Mouse (Mus musculus) hindbrain, embryonic 14.5 days (tissue): ENCODE results near the gene Ogfod3. TPM values are rescaled to one million over a fixed set of nuclear protein-coding genes. Genes with fewer than 3 reads are reported as not detected.

Experiments used
- ATAC-seq: fragments of 200-750 bp; cut with Nextera tagmentation; 2 replicates; pipeline ENCODE4 v1.8.0; 2017; ENCODE audit warnings: moderate number of reproducible peaks, mild to moderate bottlenecking, moderate TSS enrichment, moderate library complexity; ENCODE audit not compliant: low FRiP score
- DNase-seq: peaks from one replicate; pipeline ENCODE4 v3.0.0-alpha.2; 2015; ENCODE audit warnings: low spot score
- H3K27ac ChIP-seq: fragments of 300-500 bp; sonication (generic); 2 replicates; pipeline ENCODE4 v1.5.1; 2014; ENCODE audit warnings: mild to moderate bottlenecking, moderate library complexity
- H3K27me3 ChIP-seq: fragments of 300-500 bp; sonication (generic); 2 replicates; pipeline ENCODE4 v1.6.1; 2014; ENCODE audit warnings: mild to moderate bottlenecking, low read length, mixed read lengths; ENCODE audit not compliant: control insufficient read depth, insufficient read depth
- H3K36me3 ChIP-seq: fragments of 300-500 bp; sonication (generic); replicated peaks from 2 replicates; pipeline ENCODE4 v1.6.1; 2014; ENCODE audit not compliant: control insufficient read depth, insufficient read depth
- H3K4me1 ChIP-seq: fragments of 300-500 bp; sonication (generic); replicated peaks from 2 replicates; pipeline ENCODE4 v1.6.1; 2014; ENCODE audit warnings: antibody characterized with exemption, low read length, mixed read lengths; ENCODE audit not compliant: control insufficient read depth, insufficient read depth
- H3K4me2 ChIP-seq: fragments of 300-500 bp; sonication (generic); replicated peaks from 2 replicates; pipeline ENCODE4 v1.6.1; 2014; ENCODE audit warnings: mild to moderate bottlenecking, moderate library complexity
- H3K4me3 ChIP-seq: fragments of 300-500 bp; sonication (generic); replicated peaks from 2 replicates; pipeline ENCODE4 v1.5.1; 2014; ENCODE audit warnings: mild to moderate bottlenecking, low read length
- H3K9ac ChIP-seq: fragments of 300-500 bp; sonication (generic); 2 replicates; pipeline ENCODE4 v1.6.1; 2014
- H3K9me3 ChIP-seq: fragments of 300-500 bp; sonication (generic); 2 replicates; pipeline ENCODE4 v1.6.1; 2016; ENCODE audit warnings: low read length; ENCODE audit not compliant: control insufficient read depth
- WGBS: fragments of 180-500 bp; shearing (Covaris S2); extraction: QIAGEN DNeasy Blood & Tissue Kit; methylation state at CpG from one replicate; pipeline ENCODE4 v1.1.7; 2014; 5-methylcytosine and 5-hydroxymethylcytosine counted together
- polyA plus RNA-seq: library from polyadenylated mRNA; unstranded; fragments of >200 nt; fragmentation: Nextera tagmentation; extraction: Ambion mirVana; gene quantifications from 2 replicates; pipeline ENCODE4 v1.2.1, GENCODE M21; 2014

Ogfod3 gene
- polyA plus RNA-seq, 1 experiment from 2014 or later, result 30.3 TPM

- 83% methylated on average over 5 of the region's 5 CpGs for WGBS
- H3K4me2 ChIP-seq, result no peak overlapping the region
- H3K36me3 ChIP-seq, result no peaks in the 10 kb centered on the region
- DNase-seq (no peak), ATAC-seq (no peak)
- no peaks in the 10 kb centered on the region for H3K9me3 ChIP-seq
- no peaks in the 10 kb centered on the region for H3K27me3 ChIP-seq
- H3K4me1 ChIP-seq, result no peaks in the 10 kb centered on the region
- no peak overlapping the region for H3K4me3 ChIP-seq
- H3K9ac ChIP-seq, result no peak overlapping the region
- no peak overlapping the region for H3K27ac ChIP-seq
Measured at GRCm38 (mm10) chr11:121137682-121138081, 66.8 kb downstream of the Ogfod3 start.

DNA sequence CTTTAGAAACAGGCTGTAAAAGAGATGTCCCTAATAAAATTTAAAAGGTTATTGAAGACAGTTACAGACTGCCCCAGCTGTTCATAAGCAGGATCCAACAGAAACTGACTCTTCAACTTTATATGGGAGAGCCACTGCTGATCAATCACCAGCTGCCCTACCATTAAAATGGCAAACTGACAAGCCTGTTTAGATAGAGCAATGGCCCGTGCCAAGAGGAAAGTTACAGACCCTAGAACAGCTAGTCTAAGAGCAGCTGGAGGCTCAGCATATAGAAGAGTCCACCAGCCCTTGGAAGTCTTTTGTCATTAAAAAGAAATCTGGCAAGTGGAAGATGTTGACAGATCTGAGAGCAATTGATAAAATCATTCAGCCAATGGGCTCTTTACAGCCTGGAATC is 69.9 kb downstream of the Ogfod3 start:
- Histone ChIP-seq H3K9me3 (no peaks in the 10 kb centered on the region), H3K4me2 (no peak overlapping the region), H3K27ac (no peak overlapping the region), H3K9ac (no peak overlapping the region), H3K4me3 (no peak overlapping the region), H3K27me3 (no peaks in the 10 kb centered on the region), H3K4me1 (no peaks in the 10 kb centered on the region), H3K36me3 (no peaks in the 10 kb centered on the region)
- 71% methylated on average over 1 of the region's 1 CpGs for WGBS
- no peak for DNase-seq
- no peak for ATAC-seq

DNA sequence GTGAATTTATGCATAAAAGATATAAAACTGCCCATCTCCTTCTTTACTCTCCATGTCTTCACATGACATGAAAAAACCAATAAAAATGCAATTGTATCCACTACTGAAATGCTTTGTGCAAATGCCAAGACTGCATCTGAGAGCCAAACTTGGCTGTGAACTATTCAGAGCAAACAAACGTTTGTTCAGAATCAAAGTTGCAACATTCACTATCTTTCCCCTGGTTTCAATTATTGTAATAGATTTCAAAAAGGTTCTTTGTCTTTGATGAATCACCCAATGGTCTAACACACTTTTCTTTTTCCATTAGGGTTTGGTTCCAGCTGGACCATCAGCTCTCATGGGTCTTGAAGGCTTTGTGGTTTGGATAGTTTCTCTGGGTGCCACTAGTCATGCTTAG is 74.9 kb downstream of the Ogfod3 start:
- Histone ChIP-seq H3K4me1 (no peaks in the 10 kb centered on the region), H3K9me3 (no peaks in the 10 kb centered on the region), H3K4me2 (no peak overlapping the region), H3K27me3 (no peaks in the 10 kb centered on the region), H3K36me3 (no peaks in the 10 kb centered on the region), H3K27ac (no peak overlapping the region), H3K4me3 (no peak overlapping the region), H3K9ac (no peak overlapping the region)
- DNase-seq (no peak), ATAC-seq (no peak)
- WGBS, result 75% methylated on average over 1 of the region's 1 CpGs

Other genes with a start within 250 kb of the Ogfod3 start
- gene Csnk1d, start 213.4 kb downstream of the Ogfod3 start, polyA plus RNA-seq, result 73.3 and 77.4 TPM in 2 replicates
- gene Cd7, start 165.3 kb downstream of the Ogfod3 start, polyA plus RNA-seq, result 0.24 TPM in 1 of 2 replicates, not detected in the other
- not detected in 2 replicates for gene Sectm1b, start 141.1 kb downstream of the Ogfod3 start, polyA plus RNA-seq
- not detected in 2 replicates for gene Sectm1a, start 123.5 kb downstream of the Ogfod3 start, polyA plus RNA-seq
- not detected in 2 replicates for gene Tex19.2, start 86.0 kb downstream of the Ogfod3 start, polyA plus RNA-seq
- gene Tex19.1, start 58.6 kb downstream of the Ogfod3 start, polyA plus RNA-seq, result not detected in 2 replicates
- 0.19 and 0.99 TPM in 2 replicates for gene Uts2r, start 44.4 kb downstream of the Ogfod3 start, polyA plus RNA-seq
- 23.2 and 27.5 TPM in 2 replicates for gene Hexdc, start 278 bp downstream of the Ogfod3 start, polyA plus RNA-seq
- gene Cybc1, start 24.6 kb upstream of the Ogfod3 start, polyA plus RNA-seq, result 36.3 and 37.5 TPM in 2 replicates
- gene Narf, start 32.5 kb upstream of the Ogfod3 start, polyA plus RNA-seq, result 79.6 and 86.0 TPM in 2 replicates
- 15.3 and 18.5 TPM in 2 replicates for gene Foxk2, start 55.3 kb upstream of the Ogfod3 start, polyA plus RNA-seq
- gene Wdr45b, start 149.7 kb upstream of the Ogfod3 start, polyA plus RNA-seq, result 87.1 and 95.2 TPM in 2 replicates
- 11.4 and 16.0 TPM in 2 replicates for gene Rab40b, start 183.5 kb upstream of the Ogfod3 start, polyA plus RNA-seq
- gene Fn3krp, start 216.7 kb upstream of the Ogfod3 start, polyA plus RNA-seq, result 7.1 and 7.6 TPM in 2 replicates
- 4.8 and 5.5 TPM in 2 replicates for gene Fn3k, start 230.2 kb upstream of the Ogfod3 start, polyA plus RNA-seq
- gene Tbcd, start 247.2 kb upstream of the Ogfod3 start, polyA plus RNA-seq, result 55.7 and 57.7 TPM in 2 replicates